Mouse (Mus musculus) left cerebral cortex, adult 6 months (tissue): ENCODE data around the gene Sgip1. TPM values are rescaled to one million over a fixed set of nuclear protein-coding genes. Genes with fewer than 3 reads are reported as not detected.

Source experiments
- long read RNA-seq, 2 experiments: library from polyadenylated mRNA; unstranded; transcript quantifications; one replicate each; pipeline ENCODE4 v2.0.0; 2019 to 2020
- polyA plus RNA-seq: library from polyadenylated mRNA; unstranded; fragments of <200 nt; fragmentation: Nextera tagmentation; gene quantifications from 2 replicates; pipeline ENCODE4 v1.2.3, GENCODE M21; 2021

Sgip1 gene
- 87.5 and 132 TPM in 2 replicates for polyA plus RNA-seq
- long read RNA-seq, experiment 1, partial matches to known transcripts, result 170 of 262 reads
- long read RNA-seq, experiment 1, other reads (novel, unspliced or antisense), result 91 of 262 reads
- long read RNA-seq, experiment 2, partial matches to known transcripts, result 58 of 79 reads
- long read RNA-seq, experiment 2, other reads (novel, unspliced or antisense), result 19 of 79 reads

GRCm38 (mm10) chr4:102741287-102741686 lies at the start of gene Sgip1:
Gene Sgip1, plus strand, starts transcription at chr4:102741297.

GRCm38 (mm10) chr4:102978440-102978839 lies 237.3 kb downstream of the Sgip1 start, which contains the start of gene Tctex1d1:
Gene Tctex1d1, plus strand, starts transcription at chr4:102978606.

Other genes starting within 250 kb of the Sgip1 start
- gene Tctex1d1, start 237.3 kb downstream of the Sgip1 start, polyA plus RNA-seq, result 0.51 and 0.73 TPM in 2 replicates